Mouse (Mus musculus): ENCODE results near the gene Cdk4.

DNA sequence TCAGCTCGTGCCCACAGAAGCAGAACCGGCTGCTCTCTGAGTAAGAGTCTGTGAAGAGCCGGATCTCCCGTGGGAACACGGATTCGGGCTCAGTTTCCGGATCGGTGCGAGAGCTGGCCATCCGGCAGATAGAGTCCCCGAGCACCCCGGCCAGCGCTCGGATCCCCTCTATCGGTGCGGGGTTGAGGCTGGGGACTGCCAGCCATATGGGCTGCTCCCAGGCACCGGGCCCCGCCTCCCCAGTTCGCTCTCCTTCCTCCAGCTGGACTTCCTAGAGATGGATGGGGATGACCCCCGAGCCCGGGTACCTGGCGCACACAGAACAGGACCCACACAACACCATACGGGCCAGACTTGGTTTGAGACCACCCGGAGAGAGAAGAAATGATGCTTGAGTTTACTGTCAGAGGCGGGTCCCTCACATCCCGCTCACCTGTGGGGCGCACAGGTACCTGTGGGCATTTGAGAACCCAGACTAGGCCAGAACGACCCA is 22.0 kb upstream of the Cdk4 start, which contains the start of the genes Mettl1 and Eef1akmt3:
- TF ChIP-seq CTCF (IDR thresholded peaks at IDR 0.05; ENCODE audit: control insufficient read depth, insufficient read depth, low read length) (no peak), POLR2A (IDR thresholded peaks at IDR 0.05; ENCODE audit: borderline replicate concordance, control insufficient read depth, low read depth, low read length) (no peak)

Measured in bone marrow, adult 2 months (tissue).